Mouse (Mus musculus) ES-Bruce4 (cell line): ENCODE measurements around the gene Masp1.

Experiments used
- CTCF ChIP-seq: IDR thresholded peaks from one replicate; pipeline ENCODE4 v1.8.1; 2011; ENCODE audit warnings: low read depth, low read length
- EP300 ChIP-seq: IDR thresholded peaks from 2 replicates; pipeline ENCODE4 v1.6.1; 2011; ENCODE audit warnings: low read depth, low read length; ENCODE audit not compliant: insufficient read depth
- POLR2A ChIP-seq: IDR thresholded peaks from one replicate; pipeline ENCODE4 v1.8.1; 2011; ENCODE audit warnings: low read length; ENCODE audit not compliant: insufficient read depth

- TF ChIP-seq CTCF, result no peak
- TF ChIP-seq POLR2A, result no peak
- TF ChIP-seq EP300, result no peak
These were observed 63.3 kb downstream of the Masp1 start for GRCm38 (mm10) chr16:23457338-23457737.
